Mouse (Mus musculus) ES-E14 (cell line): ENCODE measurements around the gene Majin. TPM values are rescaled to one million over a fixed set of nuclear protein-coding genes. Genes with fewer than 3 reads are reported as not detected.

ENCODE experiments used
- DNase-seq: peaks from one replicate; pipeline ENCODE4 v3.0.0-alpha.2; 2013; ENCODE audit warnings: low read depth, low spot score
- H3K27ac ChIP-seq: 2 replicates; pipeline ENCODE4 v1.5.1; 2012; ENCODE audit warnings: low read depth, mild to moderate bottlenecking, low read length, moderate library complexity, mixed read lengths; ENCODE audit not compliant: poor library complexity, insufficient read depth, severe bottlenecking
- H3K36me3 ChIP-seq: 2 replicates; pipeline ENCODE4 v1.6.1; 2012; ENCODE audit warnings: mild to moderate bottlenecking, low read length, moderate library complexity, mixed read lengths; ENCODE audit not compliant: control insufficient read depth, poor library complexity, insufficient read depth, severe bottlenecking
- H3K4me1 ChIP-seq, 2 experiments: fragments of 150-350 bp in 1 of 2; sonication (generic) in 1 of 2; 2 replicates each; pipeline ENCODE4 v1.6.1; 2012; ENCODE audit warnings: low read length in 2 of 2, mild to moderate bottlenecking in 1 of 2, mixed read lengths in 1 of 2; ENCODE audit not compliant: control insufficient read depth in 2 of 2, insufficient read depth in 2 of 2, poor library complexity in 1 of 2
- H3K4me3 ChIP-seq, 2 experiments: fragments of 150-350 bp in 1 of 2; sonication (generic) in 1 of 2; 2 replicates each; pipeline ENCODE4 v1.5.1; 2012; ENCODE audit warnings: low read length in 2 of 2, low read depth in 1 of 2, mild to moderate bottlenecking in 1 of 2, mixed read lengths in 1 of 2; ENCODE audit not compliant: insufficient read depth in 1 of 2, poor library complexity in 1 of 2, severe bottlenecking in 1 of 2
- H3K9ac ChIP-seq: 2 replicates; pipeline ENCODE4 v1.6.1; 2012; ENCODE audit warnings: low read depth, mild to moderate bottlenecking, low read length, mixed read lengths; ENCODE audit not compliant: poor library complexity, insufficient read depth, severe bottlenecking
- H3K9me3 ChIP-seq: fragments of 150-350 bp; sonication (generic); 2 replicates; pipeline ENCODE4 v1.6.1; 2012; ENCODE audit warnings: low read depth, mild to moderate bottlenecking, low read length; ENCODE audit not compliant: control insufficient read depth, insufficient read depth
- CHD2 ChIP-seq: IDR thresholded peaks from 2 replicates; pipeline ENCODE4 v1.6.1; 2014; ENCODE audit warnings: mild to moderate bottlenecking, low read depth, low read length, inconsistent platforms
- HCFC1 ChIP-seq: IDR thresholded peaks from 2 replicates; pipeline ENCODE4 v1.6.1; 2012; ENCODE audit warnings: low read length, inconsistent platforms, borderline replicate concordance; ENCODE audit not compliant: insufficient read depth
- MAFK ChIP-seq: IDR thresholded peaks from 2 replicates; pipeline ENCODE4 v1.6.1; 2014; ENCODE audit warnings: mild to moderate bottlenecking, low read depth, low read length, inconsistent platforms; ENCODE audit not compliant: insufficient read depth
- ZC3H11A ChIP-seq: IDR thresholded peaks from 2 replicates; pipeline ENCODE4 v1.6.1; 2012; ENCODE audit warnings: low read depth, mild to moderate bottlenecking, inconsistent platforms, low read length, borderline replicate concordance
- ZNF384 ChIP-seq: IDR thresholded peaks from 2 replicates; pipeline ENCODE4 v1.6.1; 2012; ENCODE audit warnings: low read depth, low read length, inconsistent platforms
- in situ Hi-C, 2 experiments: fragments of 600-800 bp; cut with MboI; formaldehyde crosslinking; loops; one replicate each; pipeline ENCODE4 v1.15.1; 2025; ENCODE audit warnings: low sequenced_read_pairs in 2 of 2, inconsistent platforms in 1 of 2; ENCODE audit not compliant: unreplicated experiment in 2 of 2
- total RNA-seq: library from RNA; depleted of rRNA; stranded (reverse); fragments of 300-350 nt; gene quantifications from 2 replicates; pipeline ENCODE4 v1.2.3, GENCODE M21; 2012

Majin gene
- total RNA-seq, 1 experiment, result 1.6 TPM

GRCm38 (mm10) chr19:6230411-6230810 lies 46.2 kb downstream of the Majin start:
- Histone ChIP-seq H3K9me3 (no peaks in the 10 kb centered on the region), H3K36me3 (peaks cover 20% of the 10 kb centered on the region), H3K4me3 (no peak overlapping the region), H3K9ac (no peak overlapping the region), H3K27ac (no peak overlapping the region), H3K4me1 (peaks cover 0 to 13% of the 10 kb centered on the region in 2 experiments; a peak in 3 of 4 replicates)
- DNase-seq, result no peak
- TF ChIP-seq MAFK, result no peak
- TF ChIP-seq ZNF384, result no peak
- TF ChIP-seq CHD2, result no peak
- TF ChIP-seq ZC3H11A, result no peak
- no peak for TF ChIP-seq HCFC1
- in situ Hi-C loops, result no loop called here

- no peak for DNase-seq
- Histone ChIP-seq H3K4me3 (no peak overlapping the region), H3K4me1 (peaks cover 0 to 11% of the 10 kb centered on the region in 2 experiments; a peak in 2 of 4 replicates), H3K36me3 (peaks cover 20% of the 10 kb centered on the region), H3K9ac (no peak overlapping the region), H3K27ac (no peak overlapping the region), H3K9me3 (no peaks in the 10 kb centered on the region)
- TF ChIP-seq ZNF384 (no peak), HCFC1 (no peak), MAFK (no peak), CHD2 (no peak), ZC3H11A (no peak)
- in situ Hi-C loops, result no loop called here
Observed at GRCm38 (mm10) chr19:6231036-6231435, 46.8 kb downstream of the Majin start.

- no peak overlapping the region for H3K27ac ChIP-seq
- no peak overlapping the region for H3K4me3 ChIP-seq
- no peak overlapping the region for H3K9ac ChIP-seq
- H3K4me1 ChIP-seq, result peaks cover 3 to 11% of the 10 kb centered on the region in 2 experiments; a peak in 2 of 4 replicates
- no peak for DNase-seq
- in situ Hi-C loops, result no loop called here
- no peaks in the 10 kb centered on the region for H3K9me3 ChIP-seq
- H3K36me3 ChIP-seq, result peaks cover 13% of the 10 kb centered on the region
- TF ChIP-seq CHD2 (no peak), ZNF384 (no peak), ZC3H11A (no peak), MAFK (no peak), HCFC1 (no peak)
Observed at GRCm38 (mm10) chr19:6233647-6234046, 49.5 kb downstream of the Majin start.

- no peak for TF ChIP-seq ZC3H11A
- TF ChIP-seq CHD2, result no peak
- TF ChIP-seq HCFC1, result no peak
- no peak for TF ChIP-seq MAFK
- TF ChIP-seq ZNF384, result no peak
- no peak for DNase-seq
- in situ Hi-C loops, result no loop called here
- Histone ChIP-seq H3K27ac (no peak overlapping the region), H3K36me3 (peaks cover 9% of the 10 kb centered on the region), H3K4me3 (peak overlapping the region; percentile 78 to 80; a peak in 3 of 4 replicates), H3K9ac (no peak overlapping the region), H3K9me3 (no peaks in the 10 kb centered on the region), H3K4me1 (peaks cover 6 to 16% of the 10 kb centered on the region in 2 experiments; a peak in 3 of 4 replicates)
Observed at GRCm38 (mm10) chr19:6234337-6235083, 50.3 kb downstream of the Majin start.
